Mouse (Mus musculus): ENCODE measurements around the gene Epc2. TPM values are rescaled to one million over a fixed set of nuclear protein-coding genes. Genes with fewer than 3 reads are reported as not detected.

Gene Epc2
- polyA plus RNA-seq, 1 experiment from 2014 or later, result 25.2 TPM

GRCm38 (mm10) chr2:49457797-49458196, 6.5 kb downstream of the Epc2 start:
- DNase-seq, result no peak
- 92% methylated on average over 2 of the region's 2 CpGs for WGBS
- Histone ChIP-seq H3K4me1 (ENCODE audit: control insufficient read depth, insufficient read depth, low read length) (peaks cover 14% of the 10 kb centered on the region), H3K4me2 (ENCODE audit: low read length) (no peak overlapping the region), H3K36me3 (ENCODE audit: control insufficient read depth, insufficient read depth, low read length) (no peaks in the 10 kb centered on the region), H3K9me3 (ENCODE audit: control insufficient read depth, low read length) (peaks cover 5% of the 10 kb centered on the region; the same call in 1 of the 2 replicates), H3K27me3 (ENCODE audit: control insufficient read depth, insufficient read depth, low read length) (no peaks in the 10 kb centered on the region), H3K27ac (replicated peaks; ENCODE audit: low read depth, low read length) (no peak overlapping the region), H3K9ac (replicated peaks; ENCODE audit: low read length) (no peak overlapping the region), H3K4me3 (replicated peaks; ENCODE audit: low read depth, low read length) (no peak overlapping the region)
- ATAC-seq (ENCODE audit: low FRiP score, low TSS enrichment), result no peak

DNA sequence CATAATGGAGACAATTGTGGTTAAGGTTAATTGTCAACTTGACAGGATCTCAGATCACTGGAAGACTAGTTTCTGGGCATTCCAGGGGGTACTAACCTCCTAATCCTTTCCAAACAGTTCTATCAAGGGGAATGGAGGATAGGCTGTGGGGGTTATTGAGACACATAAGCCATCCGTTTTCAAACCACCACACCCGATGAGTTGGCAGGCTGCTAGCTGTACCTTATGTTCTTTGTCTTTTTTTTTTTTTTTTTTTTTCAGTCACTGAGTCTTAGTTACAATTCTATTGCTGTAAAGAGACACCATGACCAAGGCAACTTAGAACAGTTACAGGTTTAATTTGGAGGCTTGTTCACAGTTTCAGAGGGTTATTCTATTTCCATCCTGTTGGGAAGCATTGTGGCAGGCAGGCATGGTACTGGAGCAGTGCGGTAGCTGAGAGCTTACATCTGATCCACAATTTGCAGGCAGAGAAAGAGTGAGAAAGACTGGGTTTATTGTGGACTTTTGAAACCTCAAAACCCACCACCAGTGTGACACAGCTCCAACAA, 14.5 kb downstream of the Epc2 start:
- ATAC-seq (ENCODE audit: low FRiP score, low TSS enrichment) (no peak), DNase-seq (no peak)
- H3K36me3 ChIP-seq (ENCODE audit: control insufficient read depth, insufficient read depth, low read length), result no peaks in the 10 kb centered on the region
- 85% methylated on average over 3 of the region's 3 CpGs for WGBS
- no peak overlapping the region for H3K9ac ChIP-seq (replicated peaks; ENCODE audit: low read length)
- H3K27me3 ChIP-seq (ENCODE audit: control insufficient read depth, insufficient read depth, low read length), result no peaks in the 10 kb centered on the region
- no peak overlapping the region for H3K4me2 ChIP-seq (ENCODE audit: low read length)
- H3K4me3 ChIP-seq (replicated peaks; ENCODE audit: low read depth, low read length), result no peak overlapping the region
- H3K9me3 ChIP-seq (ENCODE audit: control insufficient read depth, low read length), result peaks cover 5% of the 10 kb centered on the region; the same call in 1 of the 2 replicates
- no peak overlapping the region for H3K27ac ChIP-seq (replicated peaks; ENCODE audit: low read depth, low read length)
- no peaks in the 10 kb centered on the region for H3K4me1 ChIP-seq (ENCODE audit: control insufficient read depth, insufficient read depth, low read length)

DNA sequence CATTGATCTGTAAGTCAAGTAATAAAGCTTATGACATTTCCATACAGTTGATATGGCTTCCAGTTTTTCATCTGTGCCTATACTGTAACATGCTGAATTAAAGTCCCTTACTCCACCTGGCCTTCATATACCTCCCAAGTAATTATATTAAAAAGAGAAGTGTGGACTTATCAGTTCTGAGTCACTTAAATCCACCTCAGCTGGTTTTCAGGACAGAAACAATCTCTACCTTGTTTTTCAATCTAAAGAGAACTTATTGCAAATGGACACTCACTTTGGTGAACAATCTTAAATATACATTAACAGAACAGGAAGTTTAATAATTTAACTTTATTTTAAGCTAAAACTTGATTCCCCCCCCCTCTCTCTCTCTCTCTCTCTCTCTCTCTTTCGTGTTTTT, 15.8 kb downstream of the Epc2 start:
- Histone ChIP-seq H3K4me1 (ENCODE audit: control insufficient read depth, insufficient read depth, low read length) (no peaks in the 10 kb centered on the region), H3K4me2 (ENCODE audit: low read length) (no peak overlapping the region), H3K27me3 (ENCODE audit: control insufficient read depth, insufficient read depth, low read length) (no peaks in the 10 kb centered on the region), H3K9me3 (ENCODE audit: control insufficient read depth, low read length) (no peaks in the 10 kb centered on the region), H3K36me3 (ENCODE audit: control insufficient read depth, insufficient read depth, low read length) (no peaks in the 10 kb centered on the region), H3K9ac (replicated peaks; ENCODE audit: low read length) (no peak overlapping the region), H3K27ac (replicated peaks; ENCODE audit: low read depth, low read length) (no peak overlapping the region), H3K4me3 (replicated peaks; ENCODE audit: low read depth, low read length) (no peak overlapping the region)
- DNase-seq, result no peak
- ATAC-seq (ENCODE audit: low FRiP score, low TSS enrichment), result no peak
- 100% methylated on average over 1 of the region's 1 CpGs for WGBS

DNA sequence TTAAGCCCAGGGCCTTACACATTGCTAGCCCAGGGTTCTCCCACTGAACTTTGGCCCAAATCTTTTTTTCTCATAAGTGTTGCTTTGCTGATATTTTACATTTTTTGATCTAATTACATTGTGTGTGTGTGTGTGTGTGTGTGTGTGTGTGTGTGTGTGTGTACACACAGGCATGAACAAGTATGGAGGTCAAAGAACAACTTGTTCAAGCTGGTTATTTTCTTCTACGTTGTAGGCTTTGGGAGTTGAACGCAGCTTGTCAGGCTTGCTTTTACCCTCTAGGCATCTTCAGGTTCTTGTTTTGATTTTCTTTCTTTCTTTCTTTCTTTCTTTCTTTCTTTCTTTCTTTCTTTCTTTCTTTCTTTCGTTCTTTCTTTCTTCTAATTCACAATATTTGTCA, 19.9 kb downstream of the Epc2 start:
- Histone ChIP-seq H3K36me3 (ENCODE audit: control insufficient read depth, insufficient read depth, low read length) (no peaks in the 10 kb centered on the region), H3K4me3 (replicated peaks; ENCODE audit: low read depth, low read length) (no peak overlapping the region), H3K27ac (replicated peaks; ENCODE audit: low read depth, low read length) (no peak overlapping the region), H3K4me1 (ENCODE audit: control insufficient read depth, insufficient read depth, low read length) (no peaks in the 10 kb centered on the region), H3K9ac (replicated peaks; ENCODE audit: low read length) (no peak overlapping the region), H3K4me2 (ENCODE audit: low read length) (no peak overlapping the region), H3K9me3 (ENCODE audit: control insufficient read depth, low read length) (no peaks in the 10 kb centered on the region), H3K27me3 (ENCODE audit: control insufficient read depth, insufficient read depth, low read length) (no peaks in the 10 kb centered on the region)
- no peak for ATAC-seq (ENCODE audit: low FRiP score, low TSS enrichment)
- no peak for DNase-seq
- WGBS, result 83% methylated on average over 3 of the region's 3 CpGs

DNA sequence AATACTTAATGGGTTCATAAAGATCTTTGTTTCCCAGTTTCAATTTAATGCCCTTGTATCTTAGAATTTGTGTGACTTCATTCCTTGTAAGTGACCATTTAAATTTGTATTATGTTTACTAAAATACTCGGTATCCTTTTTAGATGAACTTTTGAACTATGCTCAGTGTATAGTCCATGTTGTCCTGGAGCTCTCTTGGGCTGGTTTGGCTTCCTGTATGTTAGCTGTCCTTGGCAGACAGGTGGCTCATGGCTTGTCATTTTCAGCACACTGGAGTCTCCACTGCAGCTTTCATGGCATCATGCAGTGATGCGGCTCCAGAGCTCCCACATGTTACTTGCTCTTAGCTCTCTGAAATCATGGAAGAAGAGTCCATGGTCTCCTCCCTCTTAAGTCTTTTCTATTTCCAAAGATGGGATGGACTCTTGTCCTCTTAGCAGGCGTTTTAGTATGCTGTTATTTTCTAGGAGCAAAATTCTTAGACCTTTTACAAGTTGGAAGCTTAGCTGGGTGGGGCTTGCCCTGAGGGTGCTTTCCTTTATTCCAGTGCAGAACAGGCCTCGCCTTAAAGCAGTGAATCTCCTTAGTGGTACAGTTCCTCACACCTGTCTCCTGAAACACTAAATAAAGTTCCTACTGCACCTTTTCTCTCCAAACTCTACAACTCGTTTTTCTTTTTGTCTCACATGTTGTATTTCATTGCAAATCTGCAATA, 20.5 kb downstream of the Epc2 start:
- no peak overlapping the region for H3K4me3 ChIP-seq (replicated peaks; ENCODE audit: low read depth, low read length)
- WGBS, result 85% methylated on average over 5 of the region's 5 CpGs
- no peaks in the 10 kb centered on the region for H3K36me3 ChIP-seq (ENCODE audit: control insufficient read depth, insufficient read depth, low read length)
- no peak for DNase-seq
- no peaks in the 10 kb centered on the region for H3K4me1 ChIP-seq (ENCODE audit: control insufficient read depth, insufficient read depth, low read length)
- no peaks in the 10 kb centered on the region for H3K27me3 ChIP-seq (ENCODE audit: control insufficient read depth, insufficient read depth, low read length)
- no peak overlapping the region for H3K27ac ChIP-seq (replicated peaks; ENCODE audit: low read depth, low read length)
- no peak overlapping the region for H3K9ac ChIP-seq (replicated peaks; ENCODE audit: low read length)
- no peaks in the 10 kb centered on the region for H3K9me3 ChIP-seq (ENCODE audit: control insufficient read depth, low read length)
- no peak for ATAC-seq (ENCODE audit: low FRiP score, low TSS enrichment)
- H3K4me2 ChIP-seq (ENCODE audit: low read length), result no peak overlapping the region

DNA sequence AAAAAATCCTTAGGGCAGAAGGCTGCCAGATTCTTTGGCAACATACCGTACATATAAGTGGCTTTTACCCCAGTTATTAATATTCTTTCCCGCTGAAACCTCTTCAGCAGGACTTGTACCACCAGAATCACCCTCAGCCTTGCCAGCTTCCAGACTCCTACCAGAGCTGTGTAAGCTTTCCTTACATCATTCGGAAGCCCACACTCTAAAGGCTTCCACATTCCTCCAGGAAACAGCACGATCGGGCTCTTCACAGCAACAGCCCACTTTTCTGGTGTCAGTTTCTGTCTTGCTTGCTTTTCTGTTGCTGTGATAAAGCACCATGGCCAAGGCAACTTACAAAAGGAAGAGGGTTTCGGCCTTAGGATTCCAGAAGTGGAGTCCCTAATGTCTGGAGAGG, 21.2 kb downstream of the Epc2 start:
- Histone ChIP-seq H3K36me3 (ENCODE audit: control insufficient read depth, insufficient read depth, low read length) (no peaks in the 10 kb centered on the region), H3K27me3 (ENCODE audit: control insufficient read depth, insufficient read depth, low read length) (no peaks in the 10 kb centered on the region), H3K4me1 (ENCODE audit: control insufficient read depth, insufficient read depth, low read length) (no peaks in the 10 kb centered on the region), H3K9me3 (ENCODE audit: control insufficient read depth, low read length) (no peaks in the 10 kb centered on the region), H3K9ac (replicated peaks; ENCODE audit: low read length) (no peak overlapping the region), H3K4me2 (ENCODE audit: low read length) (no peak overlapping the region), H3K4me3 (replicated peaks; ENCODE audit: low read depth, low read length) (no peak overlapping the region), H3K27ac (replicated peaks; ENCODE audit: low read depth, low read length) (no peak overlapping the region)
- WGBS, result 95% methylated on average over 6 of the region's 6 CpGs
- DNase-seq, result no peak
- ATAC-seq (ENCODE audit: low FRiP score, low TSS enrichment), result no peak

DNA sequence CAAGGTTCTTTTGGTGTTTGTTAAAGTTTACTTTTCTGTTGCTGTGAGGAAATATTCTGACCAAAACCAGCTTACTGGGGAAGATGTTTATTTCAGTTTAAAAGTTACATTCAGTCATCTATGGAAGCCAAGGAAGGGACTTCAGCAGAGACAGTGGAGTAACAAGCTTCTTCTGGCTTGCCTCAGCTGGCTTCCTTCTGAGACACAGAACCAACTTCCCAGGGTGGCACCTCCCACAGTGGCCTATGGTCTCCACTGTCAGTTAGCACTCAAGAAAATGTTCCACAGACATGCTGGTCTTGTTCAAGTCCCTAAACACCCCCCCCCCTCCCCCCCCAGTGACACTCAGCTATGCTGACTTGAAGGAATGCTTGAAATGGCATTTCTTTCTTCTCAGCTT, 30.9 kb downstream of the Epc2 start:
- DNase-seq, result no peak
- Histone ChIP-seq H3K27me3 (ENCODE audit: control insufficient read depth, insufficient read depth, low read length) (no peaks in the 10 kb centered on the region), H3K9me3 (ENCODE audit: control insufficient read depth, low read length) (no peaks in the 10 kb centered on the region), H3K4me1 (ENCODE audit: control insufficient read depth, insufficient read depth, low read length) (no peaks in the 10 kb centered on the region), H3K36me3 (ENCODE audit: control insufficient read depth, insufficient read depth, low read length) (no peaks in the 10 kb centered on the region), H3K27ac (replicated peaks; ENCODE audit: low read depth, low read length) (no peak overlapping the region), H3K4me3 (replicated peaks; ENCODE audit: low read depth, low read length) (no peak overlapping the region), H3K9ac (replicated peaks; ENCODE audit: low read length) (no peak overlapping the region), H3K4me2 (ENCODE audit: low read length) (no peak overlapping the region)
- no peak for ATAC-seq (ENCODE audit: low FRiP score, low TSS enrichment)

- no peaks in the 10 kb centered on the region for H3K27me3 ChIP-seq (ENCODE audit: control insufficient read depth, insufficient read depth, low read length)
- H3K4me2 ChIP-seq (ENCODE audit: low read length), result no peak overlapping the region
- no peak overlapping the region for H3K27ac ChIP-seq (replicated peaks; ENCODE audit: low read depth, low read length)
- H3K9me3 ChIP-seq (ENCODE audit: control insufficient read depth, low read length), result no peaks in the 10 kb centered on the region
- no peak for ATAC-seq (ENCODE audit: low FRiP score, low TSS enrichment)
- no peaks in the 10 kb centered on the region for H3K4me1 ChIP-seq (ENCODE audit: control insufficient read depth, insufficient read depth, low read length)
- no peak for DNase-seq
- no peak overlapping the region for H3K9ac ChIP-seq (replicated peaks; ENCODE audit: low read length)
- 97% methylated on average over 5 of the region's 5 CpGs for WGBS
- no peak overlapping the region for H3K4me3 ChIP-seq (replicated peaks; ENCODE audit: low read depth, low read length)
- H3K36me3 ChIP-seq (ENCODE audit: control insufficient read depth, insufficient read depth, low read length), result no peaks in the 10 kb centered on the region
These were observed 32.1 kb downstream of the Epc2 start for GRCm38 (mm10) chr2:49483382-49483781.

- H3K27ac ChIP-seq (replicated peaks; ENCODE audit: low read depth, low read length), result no peak overlapping the region
- no peak overlapping the region for H3K4me3 ChIP-seq (replicated peaks; ENCODE audit: low read depth, low read length)
- DNase-seq (no peak), ATAC-seq (ENCODE audit: low FRiP score, low TSS enrichment) (no peak)
- H3K9ac ChIP-seq (replicated peaks; ENCODE audit: low read length), result no peak overlapping the region
- no peak overlapping the region for H3K4me2 ChIP-seq (ENCODE audit: low read length)
- no peaks in the 10 kb centered on the region for H3K4me1 ChIP-seq (ENCODE audit: control insufficient read depth, insufficient read depth, low read length)
- H3K9me3 ChIP-seq (ENCODE audit: control insufficient read depth, low read length), result no peaks in the 10 kb centered on the region
- WGBS, result 75% methylated on average over 4 of the region's 4 CpGs
- no peaks in the 10 kb centered on the region for H3K27me3 ChIP-seq (ENCODE audit: control insufficient read depth, insufficient read depth, low read length)
- H3K36me3 ChIP-seq (ENCODE audit: control insufficient read depth, insufficient read depth, low read length), result no peaks in the 10 kb centered on the region
These were observed 50.1 kb downstream of the Epc2 start for GRCm38 (mm10) chr2:49501435-49501834.
